In the genomic region with DNA sequence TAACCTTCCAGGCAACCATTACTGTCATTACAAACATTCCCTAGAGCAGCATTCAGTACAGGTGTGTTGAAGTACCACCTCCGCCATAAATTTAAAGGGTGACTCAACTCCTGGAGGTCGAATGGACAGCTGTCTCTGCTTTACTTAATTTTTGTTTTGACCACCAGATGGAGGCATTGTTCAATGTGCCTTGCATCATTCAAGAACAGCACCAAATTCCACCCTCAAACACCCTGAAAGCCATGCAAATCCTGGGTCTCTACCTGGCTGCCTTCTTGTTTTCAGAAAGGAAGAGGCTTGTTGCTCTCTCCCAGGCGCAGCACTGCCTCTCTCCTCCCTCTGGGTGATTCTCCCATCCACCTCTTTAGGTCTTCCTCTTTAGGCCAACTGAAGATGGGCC, we compare ENCODE assay signal across 8 mouse cellular contexts.
DNase-seq lines count a peak whose midpoint lies in the region; ATAC-seq lines count a peak whose summit lies in the region.

No protein-coding gene starts in this region.

- H3K27ac ChIP-seq in liver, embryonic 13.5 days = no peak overlapping the region

- no peak overlapping the region for H3K4me3 ChIP-seq in liver, embryonic 13.5 days (replicated peaks)

- 0 out of 2 replicates have a peak, but pooled peaks have one; percentile 14 for ATAC-seq in liver, embryonic 13.5 days (ENCODE audit: low read depth)

- H3K36me3 ChIP-seq in liver, embryonic 13.5 days = no peaks in the 10 kb centered on the region

- peaks cover 35% of the 10 kb centered on the region for H3K4me1 ChIP-seq in liver, embryonic 13.5 days (replicated peaks)

- 14% methylated on average over 3 of the region's 3 CpGs for WGBS in liver, embryonic 13.5 days (ENCODE audit: insufficient replicate concordance)

- DNase-seq in adrenal gland, adult 2 months = peak; percentile 41
- no peak for DNase-seq in adrenal gland, postnatal 4 days (ENCODE audit: low spot score in 2 of 2)
- peak; percentile 40 for DNase-seq in right cerebral cortex, adult 18-20 months
- DNase-seq in right cerebral cortex, postnatal 4 days = no peak
- peak; percentile 22 to 43 for DNase-seq in cerebellum, postnatal 25 days
- peak; percentile 61 to 72 for DNase-seq in heart, postnatal 10 days
- DNase-seq in liver, embryonic 13.5 days = no peak
- DNase-seq in thymus, postnatal 25 days = peak; percentile 23

- no peaks in the 10 kb centered on the region for H3K27me3 ChIP-seq in liver, embryonic 13.5 days

- H3K4me2 ChIP-seq in liver, embryonic 13.5 days = no peak overlapping the region

- no peak overlapping the region for H3K9ac ChIP-seq in liver, embryonic 13.5 days

- intact Hi-C loops in heart, postnatal 10 days (cut with DNase I) = loop anchor here (2.0 to 10.0 kb wide), 3 partner anchors 54 to 1436 kb away; no protein-coding TSS in a partner anchor

- H3K9me3 ChIP-seq in liver, embryonic 13.5 days (replicated peaks) = no peaks in the 10 kb centered on the region

Comparison
In these comparisons a context has a peak if more than half of its experiments do, and no peak if none do; other contexts are left out.
1. DNase-seq: peak in adrenal gland, adult 2 months (single experiment), right cerebral cortex, adult 18-20 months (single experiment), cerebellum, postnatal 25 days (2 of 2), heart, postnatal 10 days (2 of 2) and thymus, postnatal 25 days (single experiment); none in adrenal gland, postnatal 4 days (0 of 2), right cerebral cortex, postnatal 4 days (single experiment) and liver, embryonic 13.5 days (single experiment).